Comparison of ENCODE assay signal across 25 mouse cellular contexts in genomic region chr3:79825067-79825780, GRCm38 (mm10). TPM values are rescaled to one million over a fixed set of nuclear protein-coding genes. Genes with fewer than 3 reads are reported as not detected.
DNase-seq lines count a peak whose midpoint lies in the region; ATAC-seq and TF ChIP-seq lines count a peak whose summit lies in the region.
"Had no signal": no experiment of that assay in that cellular context is flagged by ENCODE, and none has a peak within 500 bp of the region (broad histone marks: within the 10 kb centered on the region; RNA-seq: fewer than 3 reads in every experiment).

No protein-coding gene starts in this region.

- no peaks in the 10 kb centered on the region for H3K9me3 ChIP-seq in heart, embryonic 15.5 days (replicated peaks)
- H3K9me3 ChIP-seq in heart, postnatal 0 days (replicated peaks; ENCODE audit: control insufficient read depth, low read length) = no peaks in the 10 kb centered on the region
- no peaks in the 10 kb centered on the region for H3K9me3 ChIP-seq in neural tube, embryonic 15.5 days (replicated peaks)
- H3K9me3 ChIP-seq: embryonic facial prominence, embryonic 13.5 days; forebrain, embryonic 13.5 days; kidney, embryonic 15.5 days; limb, embryonic 13.5 days; liver, embryonic 13.5 days; midbrain, embryonic 12.5 days had no signal

- peak overlapping the region; percentile 34 for H3K4me2 ChIP-seq in heart, embryonic 15.5 days
- H3K4me2 ChIP-seq in heart, postnatal 0 days (ENCODE audit: low read depth, low read length) = peak overlapping the region; percentile 13
- no peak overlapping the region for H3K4me2 ChIP-seq in neural tube, embryonic 15.5 days
- H3K4me2 ChIP-seq: embryonic facial prominence, embryonic 13.5 days; forebrain, embryonic 13.5 days; kidney, embryonic 15.5 days; limb, embryonic 13.5 days; liver, embryonic 13.5 days; midbrain, embryonic 12.5 days had no signal

- TF ChIP-seq EP300 in heart, postnatal 0 days (IDR thresholded peaks at IDR 0.05; ENCODE audit: low read depth) = no peak

- no peak overlapping the region for H3K4me3 ChIP-seq in heart, embryonic 15.5 days
- peak overlapping the region; percentile 8; the same call in 1 of the 2 replicates for H3K4me3 ChIP-seq in heart, postnatal 0 days (ENCODE audit: low read depth, low read length)
- no peak overlapping the region for H3K4me3 ChIP-seq in neural tube, embryonic 15.5 days (replicated peaks)
- H3K4me3 ChIP-seq: embryonic facial prominence, embryonic 13.5 days; erythroblast, embryonic 14.5 days; forebrain, embryonic 13.5 days; kidney, embryonic 15.5 days; limb, embryonic 13.5 days; liver, embryonic 13.5 days; midbrain, embryonic 12.5 days had no signal

- no peaks in the 10 kb centered on the region for H3K36me3 ChIP-seq in heart, embryonic 15.5 days
- H3K36me3 ChIP-seq in heart, postnatal 0 days (replicated peaks; ENCODE audit: control insufficient read depth, insufficient read depth, low read length) = peaks cover 15% of the 10 kb centered on the region; the same call in 1 of the 2 replicates
- H3K36me3 ChIP-seq in neural tube, embryonic 15.5 days = no peaks in the 10 kb centered on the region
- H3K36me3 ChIP-seq: embryonic facial prominence, embryonic 13.5 days; kidney, embryonic 15.5 days; limb, embryonic 13.5 days; midbrain, embryonic 12.5 days had no signal

- DNase-seq in frontal cortex, postnatal 36 days (ENCODE audit: low spot score in 2 of 2) = no peak
- DNase-seq in heart, postnatal 4 days = no peak
- peak; percentile 38 for DNase-seq in adrenal gland, postnatal 10 days
- peak; percentile 34 for DNase-seq in heart, postnatal 0 days (ENCODE audit: low spot score)
- DNase-seq: cerebellum, adult 8-10 months; cerebellum, postnatal 36 days; embryo, embryonic 11 days; kidney, adult 11 months; kidney, postnatal 36 days; layer of hippocampus, adult 9-11 months; liver, embryonic 13.5 days; lung, adult 2 months; thymus, adult 2 months had no signal

- peak; percentile 32; the same call in 1 of the 2 replicates for ATAC-seq in frontal cortex, adult (ENCODE audit: low TSS enrichment)
- peak; percentile 75; the same call in 1 of the 2 replicates for ATAC-seq in heart, embryonic 15.5 days (replicated peaks; ENCODE audit: insufficient number of reproducible peaks, insufficient read depth, low FRiP score, low read depth)
- ATAC-seq in heart, postnatal 0 days (ENCODE audit: insufficient read depth, low read depth) = peak; percentile 86
- ATAC-seq in neural tube, embryonic 15.5 days (ENCODE audit: low FRiP score) = no peak
- ATAC-seq: CD4-positive, CD25-positive, alpha-beta regulatory T cell, adult 4 months; forebrain, embryonic 13.5 days; hindbrain, postnatal 0 days had no signal

- WGBS in heart, embryonic 15.5 days = 61% methylated on average over 14 of the region's 14 CpGs
- 42% methylated on average over 14 of the region's 14 CpGs for WGBS in heart, postnatal 0 days
- WGBS in neural tube, embryonic 15.5 days = 89% methylated on average over 14 of the region's 14 CpGs

- no peak for TF ChIP-seq CTCF in heart, postnatal 0 days (IDR thresholded peaks at IDR 0.05; ENCODE audit: low read depth)

- no peaks in the 10 kb centered on the region for H3K27me3 ChIP-seq in heart, embryonic 15.5 days
- H3K27me3 ChIP-seq in heart, postnatal 0 days (ENCODE audit: control insufficient read depth, insufficient read depth, low read length) = no peaks in the 10 kb centered on the region
- H3K27me3 ChIP-seq in neural tube, embryonic 15.5 days (replicated peaks) = no peaks in the 10 kb centered on the region
- H3K27me3 ChIP-seq: embryonic facial prominence, embryonic 13.5 days; forebrain, embryonic 13.5 days; kidney, embryonic 15.5 days; limb, embryonic 13.5 days; liver, embryonic 13.5 days; midbrain, embryonic 12.5 days had no signal

- H3K9ac ChIP-seq in heart, embryonic 15.5 days = no peak overlapping the region
- no peak overlapping the region for H3K9ac ChIP-seq in heart, postnatal 0 days (replicated peaks; ENCODE audit: low read depth, low read length)
- no peak overlapping the region for H3K9ac ChIP-seq in neural tube, embryonic 15.5 days (replicated peaks)
- H3K9ac ChIP-seq: embryonic facial prominence, embryonic 13.5 days; forebrain, embryonic 13.5 days; kidney, embryonic 15.5 days; limb, embryonic 13.5 days; liver, embryonic 13.5 days; midbrain, embryonic 12.5 days had no signal

- H3K4me1 ChIP-seq in heart, embryonic 15.5 days (replicated peaks) = peaks cover 8% of the 10 kb centered on the region; the same call in 1 of the 2 replicates
- no peaks in the 10 kb centered on the region for H3K4me1 ChIP-seq in heart, postnatal 0 days (ENCODE audit: control insufficient read depth, insufficient read depth)
- no peaks in the 10 kb centered on the region for H3K4me1 ChIP-seq in neural tube, embryonic 15.5 days
- H3K4me1 ChIP-seq: embryonic facial prominence, embryonic 13.5 days; forebrain, embryonic 13.5 days; kidney, embryonic 15.5 days; limb, embryonic 13.5 days; liver, embryonic 13.5 days; midbrain, embryonic 12.5 days had no signal

- peak overlapping the region; percentile 64 for H3K27ac ChIP-seq in heart, embryonic 15.5 days
- peak overlapping the region; percentile 58 for H3K27ac ChIP-seq in heart, postnatal 0 days (ENCODE audit: low read depth)
- H3K27ac ChIP-seq in neural tube, embryonic 15.5 days (replicated peaks) = no peak overlapping the region
- H3K27ac ChIP-seq: embryonic facial prominence, embryonic 13.5 days; forebrain, embryonic 13.5 days; hindbrain, postnatal 0 days; kidney, embryonic 15.5 days; limb, embryonic 13.5 days; liver, embryonic 13.5 days; midbrain, embryonic 12.5 days had no signal

RNA-seq across cellular contexts. Expression of gene Tmem144, which starts 27.3 kb away (rescaled TPM):
- 8.3 and 8.9 TPM in 2 replicates for polyA plus RNA-seq in heart, embryonic 15.5 days (2015; fragmentation: Nextera tagmentation; extraction: Ambion mirVana)
- total RNA-seq in heart, postnatal 4 days (2021) = 10 to 100 TPM; 10.4 to 10.6 TPM
- total RNA-seq in adrenal gland, postnatal 10 days (2021) = 1 to 10 TPM; 5.2 to 8.4 TPM
- total RNA-seq in heart, postnatal 0 days (2014; rRNA removed; ENCODE audit: low replicate concordance) = 7.9 and 15.1 TPM in 2 replicates
- 11.3 and 12.2 TPM in 2 replicates for polyA plus RNA-seq in heart, postnatal 0 days (2015; fragmentation: Nextera tagmentation; extraction: Ambion mirVana)
- polyA plus RNA-seq in neural tube, embryonic 15.5 days (2015; fragmentation: Nextera tagmentation; extraction: Ambion mirVana) = 1.5 and 1.7 TPM in 2 replicates
- polyA plus RNA-seq: CD4-positive, CD25-positive, alpha-beta regulatory T cell, adult 4 months; erythroblast, embryonic 14.5 days had no signal

RNA-seq across cellular contexts. Expression of gene Fam198b, which starts 59.1 kb away (rescaled TPM):
- polyA plus RNA-seq in heart, embryonic 15.5 days (2015; fragmentation: Nextera tagmentation; extraction: Ambion mirVana) = 53.3 and 64.5 TPM in 2 replicates
- 100 to 1,000 TPM; 116 to 133 TPM for total RNA-seq in heart, postnatal 4 days (2021)
- total RNA-seq in adrenal gland, postnatal 10 days (2021) = 10 to 100 TPM; 31.6 to 31.7 TPM
- total RNA-seq in heart, postnatal 0 days (2014; rRNA removed; ENCODE audit: low replicate concordance) = 110 and 114 TPM in 2 replicates
- polyA plus RNA-seq in heart, postnatal 0 days (2015; fragmentation: Nextera tagmentation; extraction: Ambion mirVana) = 45.7 and 51.9 TPM in 2 replicates
- polyA plus RNA-seq in neural tube, embryonic 15.5 days (2015; fragmentation: Nextera tagmentation; extraction: Ambion mirVana) = 5.2 and 8.9 TPM in 2 replicates
- total RNA-seq: neutrophil, adult 5-6 weeks had no signal
- polyA plus RNA-seq: CD4-positive, CD25-positive, alpha-beta regulatory T cell, adult 4 months had no signal

Comparison
In these comparisons a context has a peak if more than half of its experiments do, and no peak if none do; other contexts are left out.
1. DNase-seq: peak in adrenal gland, postnatal 10 days (single experiment) and heart, postnatal 0 days (single experiment); none in frontal cortex, postnatal 36 days (0 of 2) and heart, postnatal 4 days (single experiment).